Mouse (Mus musculus) cerebral cortex, adult 2 months (tissue): Measurements from ENCODE around the gene Gm11939.

Experiments used
- WGBS: fragments of 180-500 bp; shearing (Covaris S2); methylation state at CpG from one replicate; pipeline ENCODE4 v1.1.7; 2018; 5-methylcytosine and 5-hydroxymethylcytosine counted together

Gene Gm11939

GRCm38 (mm10) chr11:99559366-99559765 lies at the start of gene Gm11939:
Gm11939 (minus strand) TSS chr11:99559466.
- WGBS: 89% methylated on average over 9 of the region's 9 CpGs

DNA sequence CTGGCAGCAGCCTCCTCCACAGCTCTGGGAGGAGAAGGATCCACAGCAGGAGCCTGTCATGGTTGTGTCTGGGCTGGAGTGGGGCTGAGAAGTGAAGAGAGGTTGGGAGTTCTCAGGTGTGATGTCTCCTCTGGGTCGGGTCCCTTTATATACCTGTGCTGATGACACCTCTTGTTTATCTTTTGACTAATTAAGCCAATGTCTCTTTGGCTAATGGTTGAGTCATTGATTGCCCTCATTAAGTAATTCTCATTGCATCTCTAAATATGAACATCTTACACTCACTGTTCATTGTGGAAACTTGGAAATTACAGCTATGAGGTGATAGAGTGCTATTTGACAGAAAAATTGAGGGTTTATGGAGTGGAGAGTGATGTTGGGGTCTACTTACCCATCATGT lies 43.9 kb upstream of the Gm11939 start, which contains the start of gene Gm11938:
Gene Gm11938, minus strand, starts transcription at position 101 of the 400 bp plus-strand sequence.
- WGBS: 83% methylated on average over 1 of the region's 1 CpGs

DNA sequence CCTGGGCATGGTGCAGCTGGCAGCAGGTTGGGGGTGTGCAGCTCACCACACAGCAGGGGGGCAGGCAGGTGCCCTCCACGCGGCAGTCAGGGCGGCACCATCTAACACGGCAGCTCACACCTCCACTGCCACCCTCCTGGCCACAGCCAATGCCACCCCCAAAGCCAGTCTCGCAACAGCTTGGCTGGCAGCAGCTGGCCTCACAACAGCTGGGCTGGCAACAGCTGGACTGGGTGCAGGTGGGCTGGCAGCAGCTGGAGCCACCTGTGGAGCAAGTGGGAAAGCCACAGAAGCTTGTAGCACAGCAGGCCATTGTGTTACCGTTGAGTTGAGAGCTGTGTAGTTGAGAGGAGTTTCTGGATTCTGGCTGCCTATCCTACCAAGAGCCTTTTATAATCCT lies 38.5 kb upstream of the Gm11939 start, which contains the start of gene Krtap9-3:
Gene Krtap9-3, minus strand, starts transcription at position 364 of the 400 bp plus-strand sequence.
- WGBS: 69% methylated on average over 6 of the region's 6 CpGs

DNA sequence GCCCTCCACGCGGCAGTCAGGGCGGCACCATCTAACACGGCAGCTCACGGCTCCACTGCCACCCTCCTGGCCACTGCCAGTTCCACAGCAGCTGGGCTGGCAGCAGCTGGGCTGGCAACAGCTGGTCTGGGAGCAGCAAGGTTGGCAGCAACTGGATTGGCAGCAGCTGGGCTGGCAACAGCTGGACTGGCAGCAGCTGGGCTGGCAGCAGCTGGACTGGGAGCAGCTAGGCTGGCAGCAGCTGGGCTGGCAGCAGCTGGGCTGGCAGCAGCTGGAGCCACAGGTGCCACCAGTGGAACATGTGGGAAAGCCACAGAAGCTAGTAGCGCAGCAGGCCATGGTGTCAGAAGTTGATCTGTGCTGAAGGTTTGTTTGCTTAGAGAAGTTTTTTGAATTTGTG lies 31.7 kb upstream of the Gm11939 start, which contains the start of gene Krtap1-3:
Gene Krtap1-3, minus strand, starts transcription at position 359 of the 400 bp plus-strand sequence.
- 86% methylated on average over 6 of the region's 6 CpGs for WGBS

GRCm38 (mm10) chr11:99585096-99585495 lies 25.8 kb upstream of the Gm11939 start:
- 51% methylated on average over 7 of the region's 7 CpGs for WGBS

- 86% methylated on average over 5 of the region's 5 CpGs for WGBS
Observed at GRCm38 (mm10) chr11:99583245-99583704, 24.0 kb upstream of the Gm11939 start, which contains the start of gene Krtap1-4. Krtap1-4 (minus strand) TSS chr11:99583654.

- WGBS: 44% methylated on average over 6 of the region's 6 CpGs
Observed at GRCm38 (mm10) chr11:99581564-99581963, 22.3 kb upstream of the Gm11939 start.

- 92% methylated on average over 5 of the region's 5 CpGs for WGBS
Observed at GRCm38 (mm10) chr11:99581051-99581450, 21.8 kb upstream of the Gm11939 start.

GRCm38 (mm10) chr11:99580636-99581035 lies 21.4 kb upstream of the Gm11939 start, which contains the start of gene Krtap1-5:
Krtap1-5 (minus strand) TSS chr11:99581016.
- WGBS: 82% methylated on average over 6 of the region's 6 CpGs

GRCm38 (mm10) chr11:99574106-99574505 lies 14.8 kb upstream of the Gm11939 start:
- 7% methylated on average over 7 of the region's 7 CpGs for WGBS

- 39% methylated on average over 4 of the region's 4 CpGs for WGBS
Observed at GRCm38 (mm10) chr11:99573164-99573563, 13.9 kb upstream of the Gm11939 start.

DNA sequence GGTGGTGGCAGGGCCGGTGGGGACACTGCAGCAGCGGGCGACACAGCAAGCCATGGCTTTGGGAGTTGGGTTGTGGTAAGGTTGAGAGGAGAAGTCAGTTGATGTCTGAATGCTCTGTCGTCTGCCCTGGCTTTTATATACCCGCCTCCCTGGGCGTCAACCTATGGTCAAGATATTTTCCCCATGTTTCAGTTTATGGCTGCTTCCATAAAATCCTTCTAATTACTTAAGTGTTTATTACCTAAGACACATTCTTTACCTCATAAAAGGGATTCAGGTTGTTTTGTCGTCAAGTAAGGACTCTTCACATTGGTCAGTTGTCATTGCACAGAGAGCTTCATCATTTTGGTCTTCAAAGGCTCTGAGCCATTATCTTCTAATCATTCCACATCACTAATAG lies 7.3 kb upstream of the Gm11939 start, which contains the start of gene Krtap3-1:
Gene Krtap3-1, minus strand, starts transcription at position 101 of the 400 bp plus-strand sequence.
- 93% methylated on average over 7 of the region's 7 CpGs for WGBS

DNA sequence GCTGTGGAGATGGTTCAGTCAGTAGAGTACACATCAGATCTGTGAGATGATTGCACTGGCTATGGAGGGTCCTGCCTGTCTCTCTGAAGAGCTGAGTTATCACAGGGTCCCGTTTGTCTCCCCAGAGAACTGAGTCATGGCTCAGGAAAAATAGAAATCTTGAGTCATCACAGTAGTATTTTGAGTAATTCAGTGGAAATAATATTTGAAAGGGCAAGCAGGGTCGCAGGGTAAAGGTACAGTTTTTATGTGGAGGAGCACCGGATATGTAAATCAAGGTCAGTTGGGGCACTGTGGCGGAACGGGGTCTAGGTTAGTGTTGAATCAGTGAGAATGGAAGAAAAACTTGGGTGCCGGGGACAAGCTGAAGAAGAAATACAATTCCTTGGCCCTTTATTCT lies 3.3 kb upstream of the Gm11939 start:
- WGBS: 81% methylated on average over 6 of the region's 6 CpGs

DNA sequence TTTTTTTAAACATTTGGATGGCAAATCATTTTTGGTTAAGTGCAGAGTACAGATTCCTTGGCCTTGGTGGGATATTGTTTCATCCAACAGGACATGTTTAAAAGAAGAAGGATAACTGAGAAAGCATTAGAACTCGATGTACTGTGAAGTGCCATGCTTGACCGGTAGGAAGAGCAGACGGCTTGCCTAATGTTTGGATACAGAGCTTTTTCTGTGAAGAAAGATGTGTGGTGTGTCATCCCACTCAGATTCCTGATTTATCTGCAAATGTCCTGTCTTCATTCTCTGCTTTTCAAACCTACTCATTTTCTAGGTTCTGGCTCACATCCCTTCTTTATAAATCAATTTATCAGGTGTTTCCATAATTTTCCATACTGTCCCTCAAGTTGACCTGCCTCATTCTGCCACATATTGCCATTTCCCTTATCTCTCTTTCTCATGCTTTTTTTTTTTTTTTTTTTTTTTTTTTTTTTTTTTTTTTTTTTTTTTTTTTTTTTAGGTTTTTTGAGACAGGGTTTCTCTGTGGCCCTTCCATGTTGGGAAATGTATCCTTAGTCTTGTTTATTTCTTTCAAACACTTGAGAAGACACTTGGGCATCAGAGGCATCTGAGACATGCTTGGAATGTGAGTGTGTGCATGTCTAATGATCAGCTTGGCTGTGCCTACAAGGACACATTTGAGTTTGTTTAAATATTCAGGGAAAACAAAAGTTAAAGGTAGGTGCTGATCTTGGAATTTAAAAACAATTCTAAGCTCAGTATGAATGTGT lies 1.1 kb downstream of the Gm11939 start:
- 48% methylated on average over 3 of the region's 3 CpGs for WGBS

GRCm38 (mm10) chr11:99556753-99557152 lies 2.5 kb downstream of the Gm11939 start, which contains the start of gene Krtap3-2:
Krtap3-2 (minus strand) TSS chr11:99556853.
- WGBS: 85% methylated on average over 2 of the region's 2 CpGs

- 94% methylated on average over 2 of the region's 2 CpGs for WGBS
Observed at GRCm38 (mm10) chr11:99556195-99556594, 3.1 kb downstream of the Gm11939 start.

GRCm38 (mm10) chr11:99550765-99551164 lies 8.5 kb downstream of the Gm11939 start, which contains the start of gene Krtap3-3:
Krtap3-3 (minus strand) TSS chr11:99550865.
- 57% methylated on average over 4 of the region's 4 CpGs for WGBS

GRCm38 (mm10) chr11:99539721-99540120 lies 19.5 kb downstream of the Gm11939 start:
- WGBS: 46% methylated on average over 9 of the region's 9 CpGs

DNA sequence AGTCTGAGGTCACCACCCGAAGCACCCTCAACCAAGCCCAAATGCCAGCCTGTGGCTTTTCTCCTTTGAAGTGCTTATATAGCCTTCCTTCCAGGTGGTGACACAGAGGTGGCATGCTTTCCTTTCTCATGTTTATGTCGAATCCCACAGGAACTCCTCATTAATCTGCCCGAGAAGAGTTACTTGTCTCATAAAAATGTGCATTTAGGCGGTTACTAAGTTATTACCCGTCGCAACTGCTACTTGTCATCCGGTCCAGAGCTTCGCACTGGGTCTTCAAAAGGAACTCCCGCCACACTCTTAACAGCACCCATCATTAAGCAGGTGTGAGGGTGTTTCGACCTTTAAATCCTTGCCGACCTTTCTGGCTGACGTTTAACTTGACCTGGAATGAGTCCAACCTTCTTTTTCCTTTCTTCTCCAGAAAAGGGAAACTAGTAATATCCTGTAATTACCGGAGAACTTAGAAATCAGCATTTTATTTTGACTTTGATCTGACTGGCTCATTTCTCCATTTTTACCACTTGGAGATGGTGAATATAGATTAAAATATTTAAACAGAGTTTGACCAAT lies 37.9 kb downstream of the Gm11939 start, which contains the start of gene Krt39:
Gene Krt39, minus strand, starts transcription at position 51 of the 573 bp plus-strand sequence.
- 84% methylated on average over 13 of the region's 13 CpGs for WGBS

DNA sequence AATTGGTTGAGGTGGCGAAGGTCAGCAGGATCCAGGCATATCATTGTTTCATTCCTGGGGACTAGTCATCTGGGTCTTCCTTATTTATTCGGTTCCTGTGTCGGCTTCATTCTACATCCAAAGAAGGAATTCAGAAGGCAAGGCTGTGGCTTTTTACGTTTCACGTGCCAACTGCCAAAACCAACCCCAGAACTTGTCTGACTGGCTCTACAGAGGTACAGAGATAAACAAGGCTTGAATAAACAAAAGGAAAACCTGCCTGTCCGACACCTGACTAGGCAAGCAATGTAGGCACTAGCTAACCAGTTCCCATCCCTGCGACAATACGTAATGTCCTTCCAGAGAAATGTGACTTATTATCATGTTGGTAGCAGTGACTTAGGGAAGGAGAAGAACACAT lies 45.2 kb downstream of the Gm11939 start:
- WGBS: 92% methylated on average over 8 of the region's 8 CpGs
